Mouse (Mus musculus) testis, postnatal 14 days (tissue): ENCODE results near the gene Dhx32.
"Not testable (repeated sequence)": the region's sequence is repeated elsewhere in the genome, so short reads cannot be mapped to it uniquely, and the experiment has no call there.

ENCODE experiments used
- DNase-seq: peaks from one replicate; pipeline ENCODE4 v3.0.0; 2021; ENCODE audit warnings: low spot score

Dhx32 gene

GRCm38 (mm10) chr7:133727027-133727426, 55.5 kb downstream of the Dhx32 start:
- no peak for DNase-seq

DNA sequence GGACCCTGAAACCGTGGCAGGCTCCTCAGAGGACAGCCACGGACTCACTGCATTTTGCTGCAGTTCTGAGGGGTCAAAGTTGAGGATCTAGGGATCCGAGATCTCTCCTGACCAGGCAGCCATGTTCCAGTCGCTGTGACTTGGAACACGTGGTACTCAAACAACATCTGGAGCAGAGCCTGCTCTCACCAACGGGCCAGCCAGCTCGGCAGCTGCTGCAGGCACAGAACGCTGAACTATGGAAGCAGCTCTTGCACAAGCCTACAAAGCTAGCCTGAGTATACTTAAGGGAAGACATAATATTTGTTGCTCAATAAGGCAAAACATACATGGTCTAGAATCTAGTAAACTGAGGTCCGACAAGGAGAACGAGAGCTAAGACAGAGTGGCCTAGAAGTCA, 57.0 kb downstream of the Dhx32 start:
- DNase-seq, result no peak

GRCm38 (mm10) chr7:133724844-133725243, 57.7 kb downstream of the Dhx32 start:
- DNase-seq, result no peak

GRCm38 (mm10) chr7:133720616-133721015, 61.9 kb downstream of the Dhx32 start:
- DNase-seq, result no peak

DNA sequence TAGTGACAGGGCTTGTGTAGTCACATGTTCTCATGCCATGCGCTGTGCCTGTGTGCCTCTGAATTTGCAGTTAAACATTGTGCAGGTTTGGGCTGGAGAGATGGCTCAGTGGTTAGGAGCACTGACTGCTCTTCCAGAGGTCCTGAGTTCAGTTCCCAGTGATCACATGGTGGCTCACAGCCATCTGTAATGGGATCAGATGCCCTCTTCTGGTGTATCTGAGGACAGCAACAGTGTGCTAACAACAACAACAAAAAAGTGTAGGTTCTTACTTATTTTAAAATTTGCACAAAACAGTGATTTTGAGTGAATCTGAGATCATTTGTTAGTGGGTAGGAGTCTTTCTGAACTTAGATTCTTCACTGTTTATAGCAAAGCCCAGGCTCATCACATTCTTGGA, 63.9 kb downstream of the Dhx32 start:
- no peak for DNase-seq

DNA sequence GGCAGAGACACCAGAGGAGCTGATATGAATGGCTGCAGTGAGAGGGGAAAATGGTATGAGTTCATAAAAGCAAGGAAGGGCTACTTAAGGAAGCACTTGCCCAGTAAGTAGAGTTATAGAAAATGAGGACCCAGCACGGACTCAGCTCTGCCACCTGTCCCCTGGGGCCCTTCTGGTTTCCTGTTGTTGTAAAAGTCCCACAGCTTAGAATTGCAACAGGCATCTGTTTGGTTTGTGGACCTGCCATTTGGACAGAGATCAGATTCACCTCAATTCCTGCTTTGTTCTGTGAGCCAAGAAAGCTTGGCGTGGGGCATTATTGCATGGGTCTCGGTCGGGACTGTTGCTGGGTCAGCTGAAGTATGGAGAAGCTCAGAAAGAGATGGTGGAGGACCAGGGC, 67.1 kb downstream of the Dhx32 start:
- no peak for DNase-seq

DNA sequence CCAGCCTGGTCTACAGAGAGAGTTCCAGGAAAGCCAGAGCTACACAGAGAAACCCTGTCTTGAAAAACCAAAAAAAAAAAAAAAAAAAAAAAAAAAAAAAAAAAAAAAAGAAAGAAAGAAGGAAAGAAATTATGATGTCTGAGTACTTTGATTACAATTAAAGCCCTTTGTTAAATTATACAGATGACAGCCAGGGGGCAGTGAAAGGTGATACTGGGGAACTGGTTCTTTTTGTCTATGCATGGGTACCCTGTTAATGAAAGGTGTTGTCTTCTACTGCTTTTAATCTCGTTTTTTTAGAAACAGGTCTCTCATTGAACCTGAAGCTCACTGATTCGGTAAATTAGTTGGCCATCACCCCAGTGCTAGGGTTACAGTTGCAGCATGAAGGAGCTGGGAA, 75.2 kb downstream of the Dhx32 start:
- no peak for DNase-seq

- DNase-seq, result no peak
Measured at GRCm38 (mm10) chr7:133703906-133704305, 78.6 kb downstream of the Dhx32 start.

DNA sequence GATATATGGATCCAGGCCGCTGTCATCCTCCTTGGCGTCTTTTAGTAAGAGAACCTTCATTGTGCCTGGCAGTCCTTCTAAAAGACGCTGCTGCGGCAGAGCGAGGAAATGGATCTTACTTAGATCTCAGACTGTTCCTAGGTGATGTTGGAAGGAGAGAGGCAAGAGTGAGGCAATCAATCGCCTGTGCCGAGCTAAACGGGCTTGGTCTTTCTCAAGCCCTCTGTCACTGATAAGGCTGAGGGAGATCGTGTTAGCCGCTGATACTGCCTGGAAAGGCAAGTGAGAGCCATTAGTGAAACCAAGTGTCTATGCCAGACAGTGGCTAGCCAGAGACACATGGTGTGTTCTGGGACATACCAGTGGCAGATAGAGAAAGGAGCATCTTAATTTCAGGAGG, 80.2 kb downstream of the Dhx32 start:
- DNase-seq, result no peak

DNA sequence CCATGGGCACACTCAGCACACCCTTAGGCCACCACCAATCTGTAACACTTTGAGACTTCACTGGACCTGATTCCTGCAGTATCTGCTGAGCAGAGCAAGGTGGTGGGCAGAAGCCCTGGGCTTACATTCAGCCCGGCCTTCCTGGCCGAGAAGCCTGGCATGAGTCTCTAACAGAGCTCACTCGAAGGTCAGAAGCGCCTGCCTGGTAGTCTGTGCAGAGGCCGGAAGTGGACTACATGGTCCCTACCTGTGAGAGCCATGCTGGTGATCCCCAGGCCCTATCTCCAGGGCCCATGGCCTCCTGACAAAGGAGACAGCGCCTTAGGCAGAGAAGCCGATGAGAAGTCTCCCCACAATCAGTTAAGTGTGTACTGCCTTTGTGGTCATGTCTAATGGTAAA, 81.2 kb downstream of the Dhx32 start:
- no peak for DNase-seq

GRCm38 (mm10) chr7:133699885-133700284, 82.6 kb downstream of the Dhx32 start:
- no peak for DNase-seq

DNA sequence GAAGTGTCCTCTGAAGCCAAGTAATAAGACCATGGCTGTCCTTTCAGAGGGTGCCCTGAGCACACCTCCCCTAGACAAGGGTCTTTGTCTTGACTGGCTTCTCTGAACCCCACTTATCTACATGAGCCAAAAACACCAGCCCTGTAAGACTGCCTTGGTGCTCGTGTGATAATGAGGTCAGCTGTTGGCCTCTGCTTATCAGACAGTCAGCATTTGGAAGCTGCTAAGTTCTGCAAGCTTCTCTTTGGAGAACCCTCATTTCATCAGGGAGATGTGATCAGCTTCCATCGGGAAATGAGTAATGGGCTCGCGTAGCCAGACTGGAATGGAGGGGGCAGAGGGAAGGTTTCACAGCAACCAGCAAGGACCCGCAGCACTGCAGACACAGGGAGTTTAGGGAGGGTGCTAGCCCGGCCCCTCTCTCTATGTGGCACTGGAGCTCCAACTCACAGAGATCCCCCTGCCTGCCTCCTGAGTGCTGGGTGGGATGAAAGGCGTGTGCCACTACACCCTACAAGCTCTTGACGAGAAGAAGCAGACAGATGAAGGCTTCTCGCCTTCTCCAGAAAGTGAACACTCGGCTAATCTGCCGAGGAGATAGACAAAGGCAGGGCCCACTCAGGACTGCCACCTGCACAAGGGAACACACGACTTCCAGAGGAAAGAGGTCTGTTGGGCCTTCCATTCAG, 84.4 kb downstream of the Dhx32 start:
- DNase-seq, result no peak

GRCm38 (mm10) chr7:133685644-133686043, 96.9 kb downstream of the Dhx32 start:
- DNase-seq, result not testable (repeated sequence)

GRCm38 (mm10) chr7:133684701-133685100, 97.8 kb downstream of the Dhx32 start:
- DNase-seq, result no peak

DNA sequence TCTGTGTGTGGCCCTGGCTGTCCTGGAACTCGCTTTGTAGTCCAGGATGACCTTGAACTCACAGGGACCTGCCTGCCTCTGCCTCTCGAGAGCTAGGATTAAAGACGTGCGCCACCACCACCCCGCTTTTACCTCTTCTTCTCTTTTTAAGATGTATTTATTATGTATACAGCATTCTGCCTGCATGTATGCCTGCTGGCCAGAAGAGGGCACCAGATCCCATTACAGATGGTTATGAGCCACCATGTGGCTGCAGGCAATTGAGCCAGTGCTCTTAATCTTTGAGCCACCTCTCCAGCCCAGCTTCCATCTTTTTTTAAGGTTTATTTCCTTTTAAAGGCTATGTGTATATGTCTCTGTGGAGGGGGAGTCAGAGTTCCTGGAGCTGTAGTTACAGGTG, 98.4 kb downstream of the Dhx32 start:
- DNase-seq, result no peak

- DNase-seq, result no peak
Measured at GRCm38 (mm10) chr7:133683626-133684025, 98.9 kb downstream of the Dhx32 start.

DNA sequence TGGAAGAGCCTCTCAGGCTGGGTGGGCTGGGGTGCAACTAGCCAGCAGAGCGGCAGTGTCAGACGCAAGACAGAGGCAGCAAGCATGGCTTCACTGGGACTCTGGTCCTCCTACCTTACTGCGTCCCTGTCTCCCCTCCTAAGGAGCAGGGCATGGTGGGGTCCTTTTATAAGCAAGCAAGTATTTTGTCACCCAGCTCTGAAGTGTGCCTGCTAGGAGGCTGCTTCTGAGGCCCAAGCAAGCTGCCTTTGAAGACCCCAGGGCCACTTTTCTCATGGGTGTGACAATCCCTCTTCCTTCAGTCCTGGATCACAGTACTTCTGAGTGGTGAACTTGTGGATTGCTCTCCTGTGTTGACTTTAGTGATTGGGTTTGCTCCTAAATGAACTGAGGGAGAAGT, 102.6 kb downstream of the Dhx32 start, which contains the start of gene Mmp21:
Gene Mmp21, minus strand, starts transcription at position 101 of the 400 bp plus-strand sequence.
- no peak for DNase-seq

GRCm38 (mm10) chr7:133679439-133679838, 103.1 kb downstream of the Dhx32 start:
- no peak for DNase-seq

- DNase-seq, result no peak
Measured at GRCm38 (mm10) chr7:133678716-133679115, 103.8 kb downstream of the Dhx32 start.

DNA sequence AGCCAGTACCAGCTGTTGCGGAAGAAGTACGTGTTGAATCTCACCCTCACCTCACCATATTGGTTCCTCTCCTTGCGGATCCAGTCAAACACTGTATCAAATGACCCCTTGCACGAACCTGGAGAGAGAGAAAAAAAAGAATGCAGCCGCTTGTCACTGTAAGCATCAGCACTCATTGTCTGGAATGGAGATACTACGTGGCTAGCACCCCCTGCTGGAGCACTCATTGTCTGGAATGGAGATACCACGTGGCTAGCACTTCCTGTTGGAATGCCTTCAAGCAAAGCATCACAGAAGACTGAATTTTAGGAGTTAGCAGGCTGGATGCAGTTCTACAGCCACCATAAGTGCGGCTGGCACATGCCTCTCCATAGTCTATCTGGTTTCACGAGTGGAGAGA, 106.5 kb downstream of the Dhx32 start:
- DNase-seq, result no peak
